Mouse (Mus musculus) liver, embryonic 14.5 days (tissue): Measurements from ENCODE around the gene Cdk11b. TPM values are rescaled to one million over a fixed set of nuclear protein-coding genes. Genes with fewer than 3 reads are reported as not detected.

Experiments used
- ATAC-seq: fragments of 200-750 bp; cut with Nextera tagmentation; 2 replicates; pipeline ENCODE4 v1.8.0; 2017; ENCODE audit warnings: moderate number of reproducible peaks, mild to moderate bottlenecking, moderate library complexity; ENCODE audit not compliant: insufficient read depth
- DNase-seq, 3 experiments: peaks; one replicate each; pipeline ENCODE4 v3.0.0-alpha.2; 2012 to 2013; ENCODE audit warnings: low read depth in 3 of 3, low spot score in 3 of 3
- H3K27ac ChIP-seq: fragments of 300-500 bp; sonication (generic); 2 replicates; pipeline ENCODE4 v1.5.1; 2014; ENCODE audit warnings: moderate library complexity, mild to moderate bottlenecking, control low read depth, inconsistent platforms
- H3K27me3 ChIP-seq: fragments of 300-500 bp; sonication (generic); 2 replicates; pipeline ENCODE4 v1.6.1; 2014; ENCODE audit warnings: mild to moderate bottlenecking, low read length, moderate library complexity; ENCODE audit not compliant: control insufficient read depth, insufficient read depth
- H3K36me3 ChIP-seq: fragments of 300-500 bp; sonication (generic); replicated peaks from 2 replicates; pipeline ENCODE4 v1.6.1; 2014; ENCODE audit warnings: low read depth; ENCODE audit not compliant: control insufficient read depth, insufficient read depth
- H3K4me1 ChIP-seq, 2 experiments: fragments of 200-500 bp in 1 of 2; fragments of 300-500 bp in 1 of 2; sonication (generic) in 1 of 2; replicated peaks; 2 replicates each; pipeline ENCODE4 v1.6.1; 2012 to 2014; ENCODE audit warnings: antibody characterized with exemption in 1 of 2, inconsistent platforms in 1 of 2, low read length in 1 of 2; ENCODE audit not compliant: control insufficient read depth in 2 of 2, insufficient read depth in 2 of 2
- H3K4me2 ChIP-seq: fragments of 300-500 bp; sonication (generic); 2 replicates; pipeline ENCODE4 v1.6.1; 2014; ENCODE audit warnings: low read depth, mild to moderate bottlenecking, control low read depth, moderate library complexity
- H3K4me3 ChIP-seq, 2 experiments: fragments of 200-500 bp in 1 of 2; fragments of 300-500 bp in 1 of 2; sonication (generic) in 1 of 2; 2 replicates each; pipeline ENCODE4 v1.5.1; 2012 to 2014; ENCODE audit warnings: low read depth in 2 of 2, low read length in 2 of 2, mild to moderate bottlenecking in 2 of 2, control low read depth in 1 of 2, inconsistent platforms in 1 of 2, moderate library complexity in 1 of 2; ENCODE audit not compliant: insufficient read depth in 1 of 2
- H3K9ac ChIP-seq: fragments of 300-500 bp; sonication (generic); replicated peaks from 2 replicates; pipeline ENCODE4 v1.6.1; 2014; ENCODE audit warnings: mild to moderate bottlenecking, control low read depth, moderate library complexity
- H3K9me3 ChIP-seq: fragments of 300-500 bp; sonication (generic); 2 replicates; pipeline ENCODE4 v1.6.1; 2016; ENCODE audit warnings: low read length, mixed read lengths; ENCODE audit not compliant: control insufficient read depth
- CTCF ChIP-seq: IDR thresholded peaks from 2 replicates; pipeline ENCODE4 v1.5.1; 2016; ENCODE audit warnings: antibody characterized with exemption, low read depth, control low read depth
- EP300 ChIP-seq: IDR thresholded peaks from 2 replicates; pipeline ENCODE4 v1.6.1; 2016; ENCODE audit warnings: antibody characterized with exemption, low read depth
- WGBS: fragments of 180-500 bp; shearing (Covaris S2); extraction: QIAGEN DNeasy Blood & Tissue Kit; methylation state at CpG from one replicate; pipeline ENCODE4 v1.1.7; 2014; ENCODE audit not compliant: insufficient replicate concordance; 5-methylcytosine and 5-hydroxymethylcytosine counted together
- polyA plus RNA-seq, 2 experiments: library from polyadenylated mRNA; depleted of rRNA in 1 of 2; stranded (reverse) in 1 of 2; unstranded in 1 of 2; fragments of >200 nt; fragmentation: Nextera tagmentation in 1 of 2; extraction: Ambion mirVana in 1 of 2; gene quantifications; 2 replicates each; pipeline versions ENCODE4 v1.2.1 to v1.2.3; 2012 to 2014

Cdk11b gene
- polyA plus RNA-seq, 2 experiments: 16.3 to 21.4 TPM

DNA sequence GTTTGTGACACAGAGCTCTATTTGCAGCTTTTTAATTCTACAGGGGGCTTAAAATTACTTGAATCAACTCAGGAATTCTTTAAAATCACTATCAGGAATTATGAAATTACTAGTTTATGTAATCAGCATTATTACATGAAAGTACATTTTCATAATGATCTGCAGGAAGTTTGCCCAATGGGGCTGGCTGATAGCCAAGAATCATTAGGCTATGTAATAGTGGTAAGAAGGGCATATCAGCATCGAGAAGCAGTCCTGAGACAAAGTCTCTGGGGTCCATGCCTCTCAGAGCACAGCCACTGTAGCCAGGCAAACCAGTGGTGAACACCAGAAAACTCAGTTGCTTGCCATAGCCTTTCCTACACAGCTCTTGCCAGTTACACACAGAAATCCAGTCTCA, 30.9 kb upstream of the Cdk11b start:
- Histone ChIP-seq H3K27ac (no peak overlapping the region), H3K4me3 (no peak overlapping the region), H3K4me2 (no peak overlapping the region), H3K27me3 (no peaks in the 10 kb centered on the region), H3K9me3 (no peaks in the 10 kb centered on the region), H3K36me3 (no peaks in the 10 kb centered on the region), H3K9ac (no peak overlapping the region), H3K4me1 (peaks cover 9 to 18% of the 10 kb centered on the region in 2 experiments)
- DNase-seq (no peak), ATAC-seq (no peak)
- TF ChIP-seq EP300 (no peak), CTCF (no peak)
- WGBS: 36% methylated on average over 1 of the region's 1 CpGs

GRCm38 (mm10) chr4:155595777-155596176, 28.9 kb upstream of the Cdk11b start:
- DNase-seq: no peak
- Histone ChIP-seq H3K4me2 (no peak overlapping the region), H3K27me3 (no peaks in the 10 kb centered on the region), H3K36me3 (no peaks in the 10 kb centered on the region), H3K9me3 (no peaks in the 10 kb centered on the region), H3K4me3 (no peak overlapping the region), H3K9ac (no peak overlapping the region), H3K27ac (no peak overlapping the region), H3K4me1 (peaks cover 17 to 29% of the 10 kb centered on the region in 2 experiments)
- no peak for TF ChIP-seq CTCF
- TF ChIP-seq EP300: no peak
- no peak for ATAC-seq
- 65% methylated on average over 3 of the region's 3 CpGs for WGBS

GRCm38 (mm10) chr4:155596606-155597005, 28.0 kb upstream of the Cdk11b start:
- Histone ChIP-seq H3K9ac (no peak overlapping the region), H3K4me2 (no peak overlapping the region)
- ATAC-seq: no peak

DNA sequence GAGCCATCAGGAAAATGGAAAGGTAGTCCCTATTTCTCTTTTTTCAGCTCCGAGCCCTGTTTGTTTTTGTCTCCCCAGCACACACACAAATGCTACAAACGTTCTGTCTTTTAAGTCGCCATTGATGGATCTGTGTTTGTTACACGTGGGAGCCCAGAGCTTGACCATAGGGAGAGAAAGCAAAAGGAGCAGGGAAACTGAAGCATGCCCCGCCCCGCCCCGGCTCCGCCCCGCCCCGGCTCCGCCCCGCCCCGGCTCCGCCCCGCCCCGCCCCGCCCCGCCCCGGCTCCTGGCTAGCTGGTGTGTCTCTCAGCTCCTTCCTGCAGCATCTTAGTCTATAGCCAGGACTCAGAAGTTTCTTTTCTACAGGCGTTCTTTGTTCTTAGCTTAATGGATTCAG, 26.1 kb upstream of the Cdk11b start:
- no peaks in the 10 kb centered on the region for H3K27me3 ChIP-seq
- TF ChIP-seq EP300: no peak
- TF ChIP-seq CTCF: no peak
- no peak overlapping the region for H3K27ac ChIP-seq
- H3K9ac ChIP-seq: no peak overlapping the region
- H3K36me3 ChIP-seq: no peaks in the 10 kb centered on the region
- WGBS: 15% methylated on average over 20 of the region's 20 CpGs
- no peak overlapping the region for H3K4me3 ChIP-seq
- ATAC-seq (no peak), DNase-seq (no peak)
- H3K9me3 ChIP-seq: no peaks in the 10 kb centered on the region
- peaks cover 27 to 39% of the 10 kb centered on the region in 2 experiments for H3K4me1 ChIP-seq
- H3K4me2 ChIP-seq: peak overlapping the region; percentile 26; the same call in 1 of the 2 replicates

More at GRCm38 (mm10) chr4:155596606-155597005, 28.0 kb upstream of the Cdk11b start:
- H3K27ac ChIP-seq: no peak overlapping the region
- H3K27me3 ChIP-seq: no peaks in the 10 kb centered on the region
- no peak for DNase-seq
- WGBS: 31% methylated on average over 5 of the region's 5 CpGs
- no peaks in the 10 kb centered on the region for H3K36me3 ChIP-seq
- TF ChIP-seq EP300: no peak
- TF ChIP-seq CTCF: no peak
- H3K4me3 ChIP-seq: no peak overlapping the region
- peaks cover 17 to 30% of the 10 kb centered on the region in 2 experiments for H3K4me1 ChIP-seq
- H3K9me3 ChIP-seq: no peaks in the 10 kb centered on the region

- Histone ChIP-seq H3K27me3 (no peaks in the 10 kb centered on the region), H3K4me1 (peaks cover 27 to 42% of the 10 kb centered on the region in 2 experiments), H3K4me2 (peak overlapping the region; percentile 84), H3K9me3 (no peaks in the 10 kb centered on the region), H3K4me3 (peak overlapping the region; percentile 57 to 72), H3K27ac (no peak overlapping the region), H3K9ac (no peak overlapping the region), H3K36me3 (no peaks in the 10 kb centered on the region)
- WGBS: 62% methylated on average over 11 of the region's 11 CpGs
- no peak for TF ChIP-seq CTCF
- no peak for TF ChIP-seq EP300
- DNase-seq: no peak
- no peak for ATAC-seq
Measured at GRCm38 (mm10) chr4:155599901-155600825, 24.5 kb upstream of the Cdk11b start.
